Mouse (Mus musculus) hindbrain, embryonic 13.5 days (tissue): ENCODE measurements at regions not wholly inside any gene's neighbourhood (a gene's known extent, or its start where the extent isn't known, plus 50 kb on each side); places are given as distances from the start of the nearest gene placed in this dataset.
A peak's percentile ranks its signal among the peaks of the same experiment; 100 is the strongest.
"Not testable (repeated sequence)": the region's sequence is repeated elsewhere in the genome, so short reads cannot be mapped to it uniquely, and the experiment has no call there.

ENCODE experiments used
- ATAC-seq: fragments of 200-750 bp; cut with Nextera tagmentation; 2 replicates; pipeline ENCODE4 v1.8.0; 2017; ENCODE audit warnings: moderate TSS enrichment; ENCODE audit not compliant: low FRiP score
- H3K27ac ChIP-seq: fragments of 300-500 bp; sonication (generic); 2 replicates; pipeline ENCODE4 v1.5.1; 2015; ENCODE audit warnings: inconsistent platforms, mild to moderate bottlenecking, moderate library complexity
- H3K27me3 ChIP-seq: fragments of 300-500 bp; sonication (generic); 2 replicates; pipeline ENCODE4 v1.6.1; 2015; ENCODE audit warnings: mild to moderate bottlenecking, inconsistent platforms
- H3K36me3 ChIP-seq: fragments of 300-500 bp; sonication (generic); 2 replicates; pipeline ENCODE4 v1.6.1; 2015; ENCODE audit warnings: mild to moderate bottlenecking, inconsistent platforms
- H3K4me1 ChIP-seq: fragments of 300-500 bp; sonication (generic); replicated peaks from 2 replicates; pipeline ENCODE4 v1.6.1; 2015; ENCODE audit warnings: inconsistent platforms
- H3K4me2 ChIP-seq: fragments of 300-500 bp; sonication (generic); 2 replicates; pipeline ENCODE4 v1.6.1; 2015; ENCODE audit warnings: inconsistent platforms, mild to moderate bottlenecking, moderate library complexity
- H3K4me3 ChIP-seq: fragments of 300-500 bp; sonication (generic); 2 replicates; pipeline ENCODE4 v1.5.1; 2015; ENCODE audit warnings: mild to moderate bottlenecking, inconsistent platforms
- H3K9ac ChIP-seq: fragments of 300-500 bp; sonication (generic); 2 replicates; pipeline ENCODE4 v1.6.1; 2015; ENCODE audit warnings: mild to moderate bottlenecking, inconsistent platforms
- H3K9me3 ChIP-seq: fragments of 300-500 bp; sonication (generic); 2 replicates; pipeline ENCODE4 v1.6.1; 2016; ENCODE audit warnings: inconsistent platforms
- WGBS: fragments of 180-500 bp; shearing (Covaris S2); methylation state at CpG from one replicate; pipeline ENCODE4 v1.1.7; 2015; 5-methylcytosine and 5-hydroxymethylcytosine counted together

- WGBS, result 77% methylated on average over 4 of the region's 4 CpGs
- H3K36me3 ChIP-seq, result not testable (repeated sequence)
Observed at GRCm38 (mm10) chr12:20802027-20802426, 188.2 kb upstream of the Asap2 start.

GRCm38 (mm10) chr12:20805466-20805865, 184.8 kb upstream of the Asap2 start:
- H3K4me2 ChIP-seq, H3K4me1 ChIP-seq, ATAC-seq, H3K9ac ChIP-seq, H3K4me3 ChIP-seq, H3K27ac ChIP-seq, H3K36me3 ChIP-seq, H3K27me3 ChIP-seq: not testable (repeated sequence)
- 95% methylated on average over 5 of the region's 5 CpGs for WGBS
- H3K9me3 ChIP-seq, result peaks cover 34% of the 10 kb centered on the region

More at GRCm38 (mm10) chr12:20802027-20802426, 188.2 kb upstream of the Asap2 start:
- not testable (repeated sequence) for H3K4me3 ChIP-seq, H3K4me1 ChIP-seq, H3K9ac ChIP-seq, H3K27me3 ChIP-seq, H3K27ac ChIP-seq, ATAC-seq, H3K4me2 ChIP-seq
- peaks cover 30% of the 10 kb centered on the region for H3K9me3 ChIP-seq

GRCm38 (mm10) chr12:20806681-20807080, 183.6 kb upstream of the Asap2 start:
- Histone ChIP-seq H3K27me3 (no peaks in the 10 kb centered on the region), H3K4me1 (no peaks in the 10 kb centered on the region), H3K4me2 (no peak overlapping the region), H3K9ac (no peak overlapping the region), H3K36me3 (no peaks in the 10 kb centered on the region), H3K9me3 (peaks cover 36% of the 10 kb centered on the region), H3K27ac (no peak overlapping the region), H3K4me3 (no peak overlapping the region)
- WGBS, result 90% methylated on average over 2 of the region's 2 CpGs
- ATAC-seq, result no peak

GRCm38 (mm10) chr12:20813836-20814235, 176.4 kb upstream of the Asap2 start:
- H3K9ac ChIP-seq, H3K4me1 ChIP-seq, H3K4me3 ChIP-seq, H3K4me2 ChIP-seq, ATAC-seq, H3K36me3 ChIP-seq, H3K27me3 ChIP-seq, H3K27ac ChIP-seq: not testable (repeated sequence)
- peaks cover 54% of the 10 kb centered on the region for H3K9me3 ChIP-seq
- 80% methylated on average over 6 of the region's 6 CpGs for WGBS

- H3K27me3 ChIP-seq, H3K4me1 ChIP-seq, ATAC-seq, H3K9ac ChIP-seq, H3K36me3 ChIP-seq, H3K4me2 ChIP-seq, H3K27ac ChIP-seq: not testable (repeated sequence)
- H3K4me3 ChIP-seq, result peak overlapping the region; percentile 27
- peaks cover 43% of the 10 kb centered on the region for H3K9me3 ChIP-seq
- WGBS, result 27% methylated on average over 40 of the region's 40 CpGs
Observed at GRCm38 (mm10) chr12:20815121-20815520, 175.1 kb upstream of the Asap2 start.

- ATAC-seq, result no peak
- no peak overlapping the region; the same call in 1 of the 2 replicates for H3K4me2 ChIP-seq
Observed at GRCm38 (mm10) chr12:20815599-20815998, 174.7 kb upstream of the Asap2 start.

GRCm38 (mm10) chr12:20843661-20844320, 146.5 kb upstream of the Asap2 start:
- not testable (repeated sequence) for H3K4me3 ChIP-seq, H3K4me1 ChIP-seq, H3K9ac ChIP-seq, H3K4me2 ChIP-seq, ATAC-seq, H3K36me3 ChIP-seq, H3K27me3 ChIP-seq, H3K27ac ChIP-seq
- WGBS, result 75% methylated on average over 4 of the region's 4 CpGs
- peaks cover 60% of the 10 kb centered on the region for H3K9me3 ChIP-seq

More at GRCm38 (mm10) chr12:20815599-20815998, 174.7 kb upstream of the Asap2 start:
- Histone ChIP-seq H3K4me3 (peak overlapping the region; percentile 27), H3K9ac (no peak overlapping the region), H3K4me1 (no peaks in the 10 kb centered on the region), H3K9me3 (peaks cover 43% of the 10 kb centered on the region), H3K36me3 (no peaks in the 10 kb centered on the region), H3K27ac (no peak overlapping the region), H3K27me3 (no peaks in the 10 kb centered on the region)
- WGBS, result 19% methylated on average over 31 of the region's 38 CpGs

GRCm38 (mm10) chr12:20844873-20845272, 145.4 kb upstream of the Asap2 start:
- H3K4me2 ChIP-seq, H3K36me3 ChIP-seq, ATAC-seq, H3K27me3 ChIP-seq, H3K4me1 ChIP-seq, H3K27ac ChIP-seq, H3K9ac ChIP-seq: not testable (repeated sequence)
- H3K9me3 ChIP-seq, result peaks cover 61% of the 10 kb centered on the region
- H3K4me3 ChIP-seq, result peak overlapping the region; percentile 15
- WGBS, result 51% methylated on average over 7 of the region's 7 CpGs

GRCm38 (mm10) chr12:20845297-20845696, 145.0 kb upstream of the Asap2 start:
- peaks cover 65% of the 10 kb centered on the region for H3K9me3 ChIP-seq
- H3K27ac ChIP-seq, result no peak overlapping the region
- H3K9ac ChIP-seq, result no peak overlapping the region
- H3K36me3 ChIP-seq, result no peaks in the 10 kb centered on the region
- H3K4me1 ChIP-seq, result no peaks in the 10 kb centered on the region
- no peaks in the 10 kb centered on the region for H3K27me3 ChIP-seq
- 55% methylated on average over 17 of the region's 17 CpGs for WGBS
- no peak overlapping the region for H3K4me2 ChIP-seq
- no peak for ATAC-seq
- H3K4me3 ChIP-seq, result peak overlapping the region; percentile 15

GRCm38 (mm10) chr12:20884104-20884503, 106.2 kb upstream of the Asap2 start:
- not testable (repeated sequence) for H3K27me3 ChIP-seq, ATAC-seq, H3K4me3 ChIP-seq, H3K9ac ChIP-seq, H3K27ac ChIP-seq, H3K4me1 ChIP-seq, H3K4me2 ChIP-seq, H3K36me3 ChIP-seq
- peaks cover 62% of the 10 kb centered on the region for H3K9me3 ChIP-seq
- 76% methylated on average over 6 of the region's 6 CpGs for WGBS

GRCm38 (mm10) chr12:20920653-20921397, 69.4 kb upstream of the Asap2 start:
- H3K4me3 ChIP-seq, result peak overlapping the region; percentile 81
- peak overlapping the region; percentile 50 for H3K4me2 ChIP-seq
- ATAC-seq, result peak; percentile 100
- WGBS, result under 1% methylated on average over 62 of the region's 87 CpGs
- H3K9ac ChIP-seq, result peak overlapping the region; percentile 95
- H3K4me1 ChIP-seq, H3K27me3 ChIP-seq: not testable (repeated sequence)
- H3K36me3 ChIP-seq, result peaks cover 22% of the 10 kb centered on the region
- peaks cover 22% of the 10 kb centered on the region for H3K9me3 ChIP-seq
- H3K27ac ChIP-seq, result peak overlapping the region; percentile 95

- H3K9me3 ChIP-seq, result peaks cover 15% of the 10 kb centered on the region
- ATAC-seq, result peak; percentile 36
- H3K27me3 ChIP-seq, H3K27ac ChIP-seq, H3K4me1 ChIP-seq: not testable (repeated sequence)
- peak overlapping the region; percentile 81 for H3K4me3 ChIP-seq
- H3K36me3 ChIP-seq, result peaks cover 16% of the 10 kb centered on the region
- H3K4me2 ChIP-seq, result peak overlapping the region; percentile 50
- 17% methylated on average over 12 of the region's 15 CpGs for WGBS
- peak overlapping the region; percentile 95 for H3K9ac ChIP-seq
Observed at GRCm38 (mm10) chr12:20921398-20922023, 68.7 kb upstream of the Asap2 start.
